In the genomic region with DNA sequence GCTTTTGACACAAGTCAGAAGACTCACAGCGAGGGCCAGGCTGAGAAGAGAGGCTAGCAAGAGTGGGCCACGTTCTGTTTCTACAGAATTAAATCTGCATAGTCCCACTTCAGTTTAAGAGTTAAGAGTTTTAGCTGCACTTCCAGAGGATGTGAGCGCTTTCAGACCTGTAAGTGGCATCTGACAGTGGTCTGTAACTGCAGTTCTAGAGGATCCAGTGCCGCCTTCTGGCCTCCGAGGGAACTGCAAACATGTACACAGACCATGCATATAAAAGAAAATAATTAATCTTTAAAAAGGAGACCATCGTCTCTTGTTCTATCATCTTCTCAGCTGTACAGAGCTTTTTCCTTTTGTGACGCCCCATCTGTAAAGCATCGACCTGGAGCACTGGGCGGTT, we compare ENCODE assay signal across 9 mouse cellular contexts. TPM values are rescaled to one million over a fixed set of nuclear protein-coding genes. Genes with fewer than 3 reads are reported as not detected.
DNase-seq lines count a peak whose midpoint lies in the region; TF ChIP-seq lines count a peak whose summit lies in the region.
"Had no signal": no experiment of that assay in that cellular context is flagged by ENCODE, and none has a peak within 500 bp of the region (broad histone marks: within the 10 kb centered on the region; RNA-seq: fewer than 3 reads in every experiment).

No protein-coding gene starts in this region.

- H3K27me3 ChIP-seq in heart, adult 2 months (ENCODE audit: control insufficient read depth, insufficient read depth, low read length): no peaks in the 10 kb centered on the region

- no peak for TF ChIP-seq POLR2A in heart, adult 2 months (IDR thresholded peaks at IDR 0.05; ENCODE audit: insufficient read depth, low read depth, low read length)

- no peak overlapping the region for H3K4me3 ChIP-seq in heart, adult 2 months

- no peaks in the 10 kb centered on the region for H3K36me3 ChIP-seq in heart, adult 2 months (ENCODE audit: control insufficient read depth, insufficient read depth, low read length)

- TF ChIP-seq CTCF in heart, adult 2 months (IDR thresholded peaks at IDR 0.05): peak; percentile 58

- no peaks in the 10 kb centered on the region for H3K79me2 ChIP-seq in heart, adult 2 months (replicated peaks; ENCODE audit: control insufficient read depth, insufficient read depth, low read length)

- H3K27ac ChIP-seq in heart, adult 2 months: no peak overlapping the region

- 33% methylated on average over 9 of the region's 9 CpGs for WGBS in heart, adult 2 months

- TF ChIP-seq EP300 in heart, adult 2 months (IDR thresholded peaks at IDR 0.05; ENCODE audit: insufficient read depth, low read depth, low read length): no peak

- intact Hi-C loops in heart, adult 2 months (cut with DNase I): loop anchor here (10.0 kb wide), 1 partner anchor 160 kb away; no protein-coding TSS in a partner anchor
- intact Hi-C loops in heart, postnatal 25 days (cut with DNase I): no loop called here
- intact Hi-C loops in left cerebral cortex, postnatal 14 days (cut with DNase I): no loop called here

- no peak for DNase-seq in heart, adult 2 months
- DNase-seq in heart, postnatal 25 days (ENCODE audit: low spot score): no peak
- DNase-seq in right cerebral cortex, postnatal 14 days: peak; percentile 69
- no peak for DNase-seq in right cerebral cortex, adult 18-20 months
- DNase-seq in embryo, embryonic 11 days: peak; percentile 65
- peak; percentile 71 to 72 for DNase-seq in left cerebral cortex, postnatal 14 days (ENCODE audit: low spot score in 2 of 2)
- peak; percentile 41 for DNase-seq in retina, postnatal 7 days (ENCODE audit: low read depth, low spot score)
- no peak for DNase-seq in spleen, adult 18-20 months

- no peak overlapping the region for H3K9ac ChIP-seq in heart, adult 2 months (ENCODE audit: low read depth, low read length)

- no peaks in the 10 kb centered on the region for H3K4me1 ChIP-seq in heart, adult 2 months (ENCODE audit: control insufficient read depth, insufficient read depth, low read length)

RNA-seq across cellular contexts. Expression of a gene that starts 9.8 kb away (rescaled TPM):
- under 1 TPM; 0.10 to 0.18 TPM for total RNA-seq in heart, adult 2 months (2021)
- 0.06 and 0.20 TPM in 2 replicates for polyA plus RNA-seq in heart, adult 2 months (2012; rRNA removed)
- under 1 TPM; 0.10 to 0.22 TPM for total RNA-seq in heart, postnatal 25 days (2021)
- total RNA-seq in left cerebral cortex, postnatal 14 days (2021): 100 to 1,000 TPM; 181 to 192 TPM
- total RNA-seq: hematopoietic stem cell, adult 5-6 weeks had no signal

Comparison
In these comparisons a context has a peak if more than half of its experiments do, and no peak if none do; other contexts are left out.
1. DNase-seq: peak in right cerebral cortex, postnatal 14 days (single experiment), embryo, embryonic 11 days (single experiment), left cerebral cortex, postnatal 14 days (2 of 2) and retina, postnatal 7 days (single experiment); none in heart, adult 2 months (0 of 2), heart, postnatal 25 days (single experiment), right cerebral cortex, adult 18-20 months (single experiment) and spleen, adult 18-20 months (0 of 2).
2. RNA of a gene that starts 9.8 kb away (total RNA-seq): 181 to 192 TPM in left cerebral cortex, postnatal 14 days; 0.10 to 0.22 TPM in heart, postnatal 25 days and 0.10 to 0.18 TPM in heart, adult 2 months; every median in the first group is over 100 times any median in the second.